Mouse (Mus musculus): ENCODE measurements around the gene Akap8l.

Akap8l gene

GRCm38 (mm10) chr17:32358192-32358942 is 8.0 kb upstream of the Akap8l start:
- no peak for DNase-seq (ENCODE audit: low spot score in 2 of 2)

- no peak for DNase-seq (ENCODE audit: low spot score in 2 of 2)
Measured at GRCm38 (mm10) chr17:32356766-32357760, 6.7 kb upstream of the Akap8l start.

GRCm38 (mm10) chr17:32356281-32356680 is 5.9 kb upstream of the Akap8l start:
- no peak for DNase-seq (ENCODE audit: low spot score in 2 of 2)

GRCm38 (mm10) chr17:32355031-32355430 is 4.6 kb upstream of the Akap8l start:
- DNase-seq (ENCODE audit: low spot score in 2 of 2): no peak

GRCm38 (mm10) chr17:32354211-32354610 is 3.8 kb upstream of the Akap8l start:
- no peak for DNase-seq (ENCODE audit: low spot score in 2 of 2)

GRCm38 (mm10) chr17:32353696-32354095 is 3.3 kb upstream of the Akap8l start:
- peak; percentile 87 to 90 for DNase-seq (ENCODE audit: low spot score in 2 of 2)

GRCm38 (mm10) chr17:32351726-32352125 is 1.3 kb upstream of the Akap8l start:
- no peak for DNase-seq (ENCODE audit: low spot score in 2 of 2)

GRCm38 (mm10) chr17:32351269-32351668 is 862 bp upstream of the Akap8l start:
- DNase-seq (ENCODE audit: low spot score in 2 of 2): no peak

GRCm38 (mm10) chr17:32349851-32350381 is 491 bp downstream of the Akap8l start:
- peak in 1 of 2 experiments; percentile 60 for DNase-seq (ENCODE audit: low spot score in 2 of 2)

- peak in 1 of 2 experiments; percentile 72 for DNase-seq (ENCODE audit: low spot score in 2 of 2)
Measured at GRCm38 (mm10) chr17:32349037-32349732, 1.2 kb downstream of the Akap8l start.

GRCm38 (mm10) chr17:32348406-32348805 is 2.0 kb downstream of the Akap8l start:
- no peak for DNase-seq (ENCODE audit: low spot score in 2 of 2)

- DNase-seq (ENCODE audit: low spot score in 2 of 2): no peak
Measured at GRCm38 (mm10) chr17:32341102-32341501, 9.3 kb downstream of the Akap8l start.

- DNase-seq (ENCODE audit: low spot score in 2 of 2): no peak
Measured at GRCm38 (mm10) chr17:32340110-32340509, 10.3 kb downstream of the Akap8l start.

- DNase-seq (ENCODE audit: low spot score in 2 of 2): peak in 1 of 2 experiments; percentile 41
Measured at GRCm38 (mm10) chr17:32335869-32336268, 14.5 kb downstream of the Akap8l start.

GRCm38 (mm10) chr17:32334921-32335320 is 15.5 kb downstream of the Akap8l start:
- DNase-seq (ENCODE audit: low spot score in 2 of 2): no peak

- DNase-seq (ENCODE audit: low spot score in 2 of 2): no peak
Measured at GRCm38 (mm10) chr17:32333675-32334303, 16.6 kb downstream of the Akap8l start.

GRCm38 (mm10) chr17:32327501-32327900 is 22.9 kb downstream of the Akap8l start:
- no peak for DNase-seq (ENCODE audit: low spot score in 2 of 2)

GRCm38 (mm10) chr17:32322809-32323208 is 27.6 kb downstream of the Akap8l start:
- no peak for DNase-seq (ENCODE audit: low spot score in 2 of 2)

GRCm38 (mm10) chr17:32321836-32322235 is 28.6 kb downstream of the Akap8l start:
- peak in 1 of 2 experiments; percentile 46 for DNase-seq (ENCODE audit: low spot score in 2 of 2)

- no peak for DNase-seq (ENCODE audit: low spot score in 2 of 2)
Measured at GRCm38 (mm10) chr17:32321390-32321734, 29.0 kb downstream of the Akap8l start.

Measured in right cerebral cortex, postnatal 10 days (tissue).